Mouse (Mus musculus) A20 (cell line): ENCODE results near the gene Gm7137.
"Not testable (repeated sequence)": the region's sequence is repeated elsewhere in the genome, so short reads cannot be mapped to it uniquely, and the experiment has no call there.

Experiments used
- DNase-seq: peaks from one replicate; pipeline ENCODE4 v3.0.0-alpha.2; 2011; ENCODE audit warnings: low read depth, low spot score

Gene Gm7137

DNA sequence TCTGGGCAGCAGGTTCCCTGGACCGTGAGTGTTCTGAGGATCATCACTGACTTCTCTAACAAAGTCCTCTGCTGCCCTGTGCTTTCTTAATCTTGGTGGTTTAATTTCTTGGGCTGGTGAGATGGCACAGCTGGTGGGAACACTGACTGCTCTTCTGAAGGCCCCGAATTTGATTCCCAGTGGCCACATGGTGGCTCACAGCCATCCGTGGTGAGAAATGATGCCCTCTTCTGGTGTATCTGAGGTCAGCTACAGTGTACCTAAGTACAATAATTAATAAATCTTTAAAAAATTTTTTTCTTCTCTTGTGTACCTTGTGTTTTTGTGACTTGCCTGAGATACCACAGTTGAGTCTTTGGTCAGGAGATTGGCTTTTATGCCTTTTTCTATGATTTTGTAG is 35.7 kb downstream of the Gm7137 start:
- DNase-seq, result peak; percentile 39

DNA sequence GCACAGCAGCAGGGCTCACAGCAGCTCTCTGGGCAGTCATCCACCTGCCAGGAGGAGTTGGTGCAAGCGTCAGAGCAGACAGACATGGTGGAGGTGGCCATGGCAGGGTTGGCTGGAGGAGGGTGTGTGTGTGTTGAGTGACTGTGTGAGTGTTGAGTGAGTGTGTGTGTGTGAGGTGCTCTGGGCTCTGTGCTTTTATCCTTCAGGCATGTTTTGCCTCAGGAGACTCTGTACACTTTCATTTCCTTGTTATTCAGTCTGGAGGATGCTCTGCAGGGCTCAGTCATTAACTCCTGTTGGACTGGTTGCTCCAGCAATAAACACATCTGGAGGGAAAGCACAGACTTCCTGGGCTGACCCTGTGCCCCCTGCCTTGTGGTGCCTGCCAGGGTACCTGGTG is 36.7 kb downstream of the Gm7137 start, which contains the start of gene Gm9736:
Gm9736 (minus strand) TSS at position 101 of the 400 bp plus-strand sequence.
- DNase-seq, result not testable (repeated sequence)

DNA sequence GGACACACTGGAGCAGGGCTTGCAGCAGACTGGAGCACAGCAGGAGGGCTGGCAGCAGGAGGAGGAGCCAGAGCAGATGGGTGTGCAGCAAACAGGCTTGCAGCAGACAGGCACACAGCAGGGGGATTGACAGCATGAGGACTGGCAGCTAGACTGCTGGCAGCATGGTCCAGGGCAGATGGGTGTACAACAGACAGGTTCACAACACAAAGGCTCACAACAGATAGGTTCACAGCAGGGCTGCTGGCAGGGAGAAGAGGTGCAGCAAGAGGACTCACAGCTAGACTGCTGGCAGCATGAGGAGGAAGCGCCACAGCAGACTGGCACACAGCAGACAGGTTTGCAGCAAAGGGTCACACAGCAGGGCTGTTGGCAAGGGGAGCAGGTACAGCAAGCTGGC is 37.3 kb downstream of the Gm7137 start:
- not testable (repeated sequence) for DNase-seq

DNA sequence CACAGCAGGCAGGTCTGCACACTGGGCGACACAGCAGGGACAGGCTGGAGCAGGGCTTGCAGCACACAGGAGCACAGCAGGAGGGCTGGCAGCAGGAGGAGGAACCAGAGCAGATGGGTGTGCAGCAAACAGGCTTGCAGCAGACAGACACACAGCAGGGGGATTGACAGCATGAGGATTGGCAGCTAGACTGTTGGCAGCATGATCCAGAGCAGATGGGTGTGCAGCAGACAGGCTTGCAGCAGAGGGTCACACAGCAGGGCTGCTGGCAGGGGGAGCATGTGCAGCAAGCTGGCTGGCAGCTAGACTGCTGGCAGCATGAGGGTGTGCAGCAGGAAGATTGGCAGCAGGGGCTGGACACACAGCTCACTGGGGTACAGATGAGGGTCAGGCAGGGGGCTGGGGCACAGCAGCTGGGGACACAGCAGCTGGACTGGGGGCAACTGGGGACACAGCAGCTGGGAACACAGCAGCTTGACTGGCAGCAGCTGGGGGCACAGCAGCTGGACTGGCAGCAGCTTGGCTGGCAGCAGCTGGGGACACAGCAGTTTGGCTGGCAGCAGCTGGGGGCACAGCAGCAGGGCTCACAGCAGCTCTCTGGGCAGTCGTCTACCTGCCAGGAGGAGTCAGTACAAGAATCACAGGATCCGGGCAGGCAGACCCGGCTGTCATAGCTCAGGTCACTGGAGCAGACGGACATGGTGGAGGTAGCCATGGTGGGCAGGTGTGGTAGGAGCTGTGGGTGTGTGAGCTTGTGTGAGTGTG is 45.9 kb downstream of the Gm7137 start, which contains the start of gene Gm18596:
Gm18596 (minus strand) TSS at position 715 of the 765 bp plus-strand sequence.
- not testable (repeated sequence) for DNase-seq

DNA sequence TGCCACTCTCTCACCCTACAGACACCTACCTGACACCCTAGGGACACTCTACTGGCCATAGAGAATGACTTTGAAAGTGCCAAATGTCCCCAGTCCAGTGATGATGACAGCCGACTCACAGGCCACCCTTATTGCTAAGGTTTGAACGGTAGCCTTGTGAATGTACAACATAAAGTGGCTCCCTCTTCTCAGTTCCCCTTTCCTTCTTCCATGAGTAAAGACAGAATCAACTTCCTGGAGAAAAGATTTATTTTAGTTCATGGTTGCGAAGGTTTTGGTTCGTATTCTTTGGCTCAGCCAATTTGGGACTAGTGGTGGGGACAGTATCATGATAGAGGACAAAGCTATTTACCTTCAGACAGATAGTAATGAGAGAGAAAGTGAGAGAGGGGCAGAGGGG is 49.1 kb downstream of the Gm7137 start:
- DNase-seq, result no peak
